Mouse (Mus musculus) lung, embryonic 16.5 days (tissue): ENCODE results near the gene Olfr844. TPM values are rescaled to one million over a fixed set of nuclear protein-coding genes. Genes with fewer than 3 reads are reported as not detected.

Source experiments
- ATAC-seq: fragments of 200-750 bp; cut with Nextera tagmentation; 2 replicates; pipeline ENCODE4 v1.8.0; 2017; ENCODE audit warnings: low read depth, mild to moderate bottlenecking, moderate library complexity
- H3K27ac ChIP-seq: fragments of 300-500 bp; sonication (generic); 2 replicates; pipeline ENCODE4 v1.5.1; 2014; ENCODE audit warnings: mild to moderate bottlenecking, control low read depth, low read length
- H3K27me3 ChIP-seq: fragments of 300-500 bp; sonication (generic); 2 replicates; pipeline ENCODE4 v1.6.1; 2014; ENCODE audit warnings: low read depth, low read length, mixed read lengths; ENCODE audit not compliant: control insufficient read depth, insufficient read depth
- H3K36me3 ChIP-seq: fragments of 300-500 bp; sonication (generic); 2 replicates; pipeline ENCODE4 v1.6.1; 2014; ENCODE audit warnings: low read length; ENCODE audit not compliant: control insufficient read depth, insufficient read depth
- H3K4me1 ChIP-seq: fragments of 300-500 bp; sonication (generic); replicated peaks from 2 replicates; pipeline ENCODE4 v1.6.1; 2014; ENCODE audit warnings: low read length, mixed read lengths; ENCODE audit not compliant: control insufficient read depth, insufficient read depth
- H3K4me2 ChIP-seq: fragments of 300-500 bp; sonication (generic); 2 replicates; pipeline ENCODE4 v1.6.1; 2014; ENCODE audit warnings: low read depth, low read length, control low read depth
- H3K4me3 ChIP-seq: fragments of 300-500 bp; sonication (generic); 2 replicates; pipeline ENCODE4 v1.5.1; 2014; ENCODE audit warnings: mild to moderate bottlenecking, low read length, control low read depth
- H3K9ac ChIP-seq: fragments of 300-500 bp; sonication (generic); 2 replicates; pipeline ENCODE4 v1.6.1; 2014; ENCODE audit warnings: low read length, control low read depth
- H3K9me3 ChIP-seq: fragments of 300-500 bp; sonication (generic); 2 replicates; pipeline ENCODE4 v1.6.1; 2016; ENCODE audit warnings: low read length; ENCODE audit not compliant: control insufficient read depth
- WGBS: fragments of 180-500 bp; shearing (Covaris S2); extraction: QIAGEN DNeasy Blood & Tissue Kit; methylation state at CpG from one replicate; pipeline ENCODE4 v1.1.7; 2014; 5-methylcytosine and 5-hydroxymethylcytosine counted together
- polyA plus RNA-seq: library from polyadenylated mRNA; unstranded; fragments of >200 nt; fragmentation: Nextera tagmentation; extraction: Ambion mirVana; gene quantifications from 2 replicates; pipeline ENCODE4 v1.2.1, GENCODE M21; 2015

Gene Olfr844
- not detected in 2 replicates for polyA plus RNA-seq

DNA sequence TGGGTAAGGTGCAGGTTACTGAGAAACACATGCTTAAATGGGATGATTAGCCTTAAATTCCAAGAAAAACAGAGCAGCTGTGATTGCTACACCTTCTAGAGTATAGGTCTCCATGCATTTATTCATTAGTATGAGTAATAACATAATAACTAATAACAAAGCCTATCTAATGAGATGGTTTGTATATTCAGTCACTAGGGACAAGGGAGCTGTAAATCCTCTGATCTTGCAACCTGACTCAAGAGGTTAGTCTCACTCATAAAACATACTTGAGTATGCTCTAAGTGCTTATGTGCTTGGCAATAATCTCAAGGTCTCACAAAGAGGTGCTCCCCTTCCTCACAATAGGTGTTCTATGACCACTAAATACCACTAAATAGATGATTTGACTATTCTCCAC is at the start of gene Olfr844:
Gene Olfr844 (plus strand): TSS at position 301 of the 400 bp plus-strand sequence.
- Histone ChIP-seq H3K27ac (no peak within 1 kb of the TSS), H3K4me1 (no peaks in the 10 kb centered on the region), H3K4me3 (no peak within 1 kb of the TSS), H3K9ac (no peak within 1 kb of the TSS), H3K27me3 (no peaks in the 10 kb centered on the region), H3K9me3 (0 out of 2 replicates have a peak, but pooled peaks cover 3% of the 10 kb centered on the region), H3K4me2 (no peak within 1 kb of the TSS), H3K36me3 (no peaks in the 10 kb centered on the region)
- ATAC-seq = no peak

GRCm38 (mm10) chr9:19336157-19336556 is 20.0 kb downstream of the Olfr844 start, which contains the start of gene Olfr845:
Olfr845 (plus strand) TSS chr9:19336457.
- H3K4me3 ChIP-seq = no peak within 1 kb of the TSS
- H3K4me2 ChIP-seq = no peak within 1 kb of the TSS
- H3K9ac ChIP-seq = no peak within 1 kb of the TSS
- WGBS = 64% methylated on average over 1 of the region's 1 CpGs
- H3K9me3 ChIP-seq = no peaks in the 10 kb centered on the region; the same call in 1 of the 2 replicates
- ATAC-seq = no peak
- no peaks in the 10 kb centered on the region for H3K36me3 ChIP-seq
- no peaks in the 10 kb centered on the region for H3K27me3 ChIP-seq
- no peaks in the 10 kb centered on the region for H3K4me1 ChIP-seq
- H3K27ac ChIP-seq = no peak within 1 kb of the TSS

- WGBS = 46% methylated on average over 1 of the region's 1 CpGs
- ATAC-seq = no peak
- Histone ChIP-seq H3K9me3 (no peaks in the 10 kb centered on the region; the same call in none of the 2 replicates), H3K4me2 (no peak within 1 kb of the TSS), H3K27ac (no peak within 1 kb of the TSS), H3K4me1 (no peaks in the 10 kb centered on the region), H3K4me3 (no peak within 1 kb of the TSS), H3K9ac (no peak within 1 kb of the TSS), H3K27me3 (no peaks in the 10 kb centered on the region), H3K36me3 (no peaks in the 10 kb centered on the region)
Observed at GRCm38 (mm10) chr9:19363905-19364304, 47.8 kb downstream of the Olfr844 start, which contains the start of gene Olfr846. Olfr846 (minus strand) TSS chr9:19364005.

Other genes with a start within 250 kb of the Olfr844 start
- not detected in 2 replicates for gene Olfr836, start 196.0 kb upstream of the Olfr844 start, polyA plus RNA-seq
- not detected in 2 replicates for gene Olfr837, start 180.0 kb upstream of the Olfr844 start, polyA plus RNA-seq
- gene Olfr839-ps1, start 139.0 kb upstream of the Olfr844 start, polyA plus RNA-seq = not detected in 2 replicates
- not detected in 2 replicates for gene Olfr843, start 64.4 kb upstream of the Olfr844 start, polyA plus RNA-seq
- not detected in 2 replicates for gene Olfr845, start 20.1 kb downstream of the Olfr844 start, polyA plus RNA-seq
- gene Olfr846, start 47.7 kb downstream of the Olfr844 start, polyA plus RNA-seq = not detected in 2 replicates
- not detected in 2 replicates for gene Olfr847, start 62.3 kb downstream of the Olfr844 start, polyA plus RNA-seq
- gene Olfr849, start 123.9 kb downstream of the Olfr844 start, polyA plus RNA-seq = not detected in 2 replicates
- gene Olfr850, start 161.9 kb downstream of the Olfr844 start, polyA plus RNA-seq = not detected in 2 replicates
- gene Olfr851, start 176.9 kb downstream of the Olfr844 start, polyA plus RNA-seq = not detected in 2 replicates
- gene Olfr853, start 224.7 kb downstream of the Olfr844 start, polyA plus RNA-seq = not detected in 2 replicates